Mouse (Mus musculus): ENCODE results near the gene Ube2q2.
A peak's percentile ranks its signal among the peaks of the same experiment; 100 is the strongest.
"Not testable (repeated sequence)": the region's sequence is repeated elsewhere in the genome, so short reads cannot be mapped to it uniquely, and the experiment has no call there.

Ube2q2 gene

DNA sequence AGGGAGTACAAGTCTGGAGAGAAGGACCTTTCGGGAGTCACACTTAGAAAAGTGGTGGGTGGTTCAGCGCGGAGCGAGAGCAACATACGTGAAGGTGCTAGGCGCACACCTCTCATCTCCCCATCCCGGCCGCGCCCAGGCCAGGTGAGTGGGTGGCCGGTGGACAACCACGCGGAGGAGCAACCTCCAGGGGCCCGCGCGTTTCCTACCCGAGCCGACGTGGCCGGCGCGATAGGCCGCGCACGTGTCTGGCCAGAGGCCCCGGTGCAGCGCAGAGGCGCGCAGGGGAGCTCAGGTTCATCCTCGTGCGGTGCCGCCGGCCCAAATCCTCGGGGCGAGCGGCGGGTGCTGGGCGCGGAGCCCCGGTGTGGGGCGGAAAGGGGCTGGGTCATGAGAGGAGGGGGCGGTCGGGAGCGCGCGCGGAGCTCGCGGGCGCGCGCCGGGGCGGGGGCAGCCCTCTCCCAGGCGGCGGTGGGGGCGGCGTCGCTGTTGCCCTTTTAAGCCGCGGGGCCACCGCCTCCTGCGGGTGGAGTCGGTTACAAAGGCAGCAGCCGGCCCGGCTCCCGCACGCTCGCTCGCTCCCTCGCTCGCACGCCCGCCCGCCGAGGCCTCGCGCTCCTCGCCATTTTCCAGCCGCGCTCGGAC, at the start of gene Ube2q2:
Ube2q2 (plus strand) TSS at position 1 of the 645 bp plus-strand sequence.
- DNase-seq (ENCODE audit: low read depth, low spot score) = peak; percentile 84

DNA sequence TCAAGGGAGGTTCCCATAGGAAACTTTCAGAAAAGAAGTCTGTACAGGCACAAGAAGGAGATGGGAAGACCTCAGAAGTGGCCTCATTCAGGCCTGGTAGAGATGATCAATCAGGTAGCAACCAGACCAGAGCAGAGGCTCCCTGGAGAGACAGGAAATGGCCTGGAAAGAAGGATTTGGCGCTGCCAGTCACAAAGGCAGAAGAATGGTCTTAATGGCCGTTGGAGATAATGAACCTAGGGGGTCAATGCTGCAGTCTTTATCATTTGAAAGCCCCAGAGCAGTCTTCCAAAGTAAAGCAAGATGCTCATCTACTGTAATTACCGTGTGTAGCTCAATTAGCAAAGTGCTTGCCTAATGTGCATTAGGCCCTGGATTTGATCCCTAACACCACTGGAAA, 47.5 kb upstream of the Ube2q2 start:
- DNase-seq (ENCODE audit: low read depth, low spot score) = no peak

DNA sequence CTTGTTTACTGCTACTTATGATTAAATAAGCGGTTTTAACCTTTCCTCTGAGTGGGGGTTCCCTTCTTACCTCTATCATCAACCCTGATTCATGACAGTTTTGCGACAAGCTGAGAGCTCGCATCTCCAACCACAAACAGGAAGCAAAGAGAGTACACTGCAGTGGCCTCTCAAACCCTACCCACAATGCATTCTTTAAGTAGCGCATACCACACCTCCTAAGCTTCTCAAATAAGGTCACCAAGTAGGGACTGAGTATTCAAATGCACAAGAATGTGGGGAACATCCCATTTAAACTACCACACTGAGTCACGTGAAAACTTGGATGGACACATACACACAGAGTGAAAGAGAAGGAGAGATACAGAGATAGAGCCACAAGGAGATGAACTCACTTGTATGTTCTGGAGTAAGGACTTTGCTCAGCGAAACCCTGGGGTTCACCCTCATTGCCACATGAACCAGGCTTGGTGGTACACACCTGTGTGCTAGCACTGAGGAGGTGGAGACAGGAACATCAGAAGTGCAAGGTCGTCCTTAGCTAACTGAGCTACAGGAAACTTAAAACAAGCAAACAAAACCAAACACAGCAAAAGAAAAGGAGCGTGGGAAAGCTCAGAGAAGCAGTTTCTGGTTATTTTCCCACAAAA, 46.3 kb upstream of the Ube2q2 start:
- DNase-seq (ENCODE audit: low read depth, low spot score) = no peak

DNA sequence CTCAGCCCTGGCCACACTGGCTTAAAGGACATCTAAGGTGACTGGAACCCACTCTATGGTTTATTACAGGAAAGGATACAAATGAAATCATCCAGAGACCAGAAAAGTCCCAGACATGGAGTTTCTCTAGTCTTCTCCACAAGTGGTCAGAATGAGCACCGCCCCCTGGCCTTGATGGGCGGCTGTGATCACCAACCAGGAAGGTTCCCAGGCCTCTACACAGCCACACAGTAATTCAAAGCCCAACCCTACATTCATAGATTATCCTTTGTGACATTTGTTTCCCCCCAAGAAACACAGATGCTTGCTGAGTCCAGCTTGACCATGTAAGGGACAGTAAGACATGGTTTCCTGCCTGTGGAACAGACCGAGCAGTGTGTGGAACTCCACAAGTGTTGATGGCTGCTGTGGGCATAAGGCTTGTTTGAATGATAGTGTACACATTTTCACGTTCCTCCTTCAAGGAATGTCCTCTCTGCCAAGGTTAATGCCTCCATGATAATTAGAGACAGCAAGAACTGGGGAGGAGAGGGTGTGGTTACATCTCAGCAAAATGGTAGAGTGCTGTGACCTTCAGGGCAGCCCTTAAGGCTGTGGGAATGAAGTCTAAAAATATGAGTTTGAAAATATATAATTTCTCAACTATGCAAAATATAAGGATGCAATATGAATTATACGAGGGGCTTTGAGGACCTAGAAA, 45.6 kb upstream of the Ube2q2 start:
- DNase-seq (ENCODE audit: low read depth, low spot score) = no peak

DNA sequence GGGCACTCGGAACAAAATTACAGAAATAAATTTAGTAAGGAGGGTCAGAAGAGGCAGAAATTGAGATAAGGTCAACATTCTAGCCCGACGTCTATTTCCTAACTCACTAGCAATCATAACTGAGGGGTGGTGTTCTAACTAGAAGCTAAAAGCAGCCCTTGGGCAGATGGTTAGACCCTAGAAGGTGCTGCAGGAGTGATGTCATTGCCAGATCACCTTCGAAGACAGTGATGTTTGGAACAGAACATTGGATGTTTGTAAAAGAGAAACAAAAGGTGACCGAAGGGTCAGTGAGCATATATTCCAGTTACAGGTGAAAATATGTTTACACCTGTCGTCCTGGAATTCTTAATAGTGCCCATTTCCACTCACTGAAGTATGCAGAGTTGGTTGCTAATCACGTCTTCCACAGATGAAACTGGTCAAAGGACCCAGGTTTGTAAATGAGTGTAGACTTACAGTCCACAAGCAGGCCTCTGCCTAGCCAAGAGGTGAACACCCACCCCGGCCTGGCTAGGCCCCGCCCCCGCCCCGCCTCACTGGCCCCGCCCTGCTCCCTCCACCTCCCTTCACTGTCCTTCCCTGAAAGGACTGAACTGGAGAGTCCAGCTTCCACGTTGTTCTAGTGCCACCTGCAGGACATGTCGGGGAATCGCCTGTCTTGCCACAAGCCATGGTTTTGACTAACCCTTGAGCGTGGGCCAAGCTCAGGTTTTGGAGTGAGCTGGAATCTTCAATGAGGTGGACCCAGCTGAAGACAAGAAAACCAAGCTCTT, 38.4 kb upstream of the Ube2q2 start:
- peak; percentile 92 for DNase-seq (ENCODE audit: low read depth, low spot score)

DNA sequence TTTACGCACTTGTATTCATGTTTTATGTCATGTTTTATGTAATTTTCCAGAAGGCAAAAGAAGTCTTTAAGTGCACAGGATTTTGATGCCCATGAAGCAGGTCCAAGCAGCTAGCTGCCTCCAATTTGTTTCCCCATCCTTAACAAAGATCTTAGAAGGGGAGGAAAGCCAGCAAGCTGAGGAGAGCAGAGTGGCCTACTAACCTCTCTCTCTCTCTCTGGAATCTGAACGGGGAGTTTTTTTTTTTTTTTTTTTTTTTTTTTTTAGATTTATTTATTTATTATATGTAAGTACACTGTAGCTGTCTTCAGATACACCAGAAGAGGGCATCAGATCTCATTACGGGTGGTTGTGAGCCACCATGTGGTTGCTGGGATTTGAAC, 37.8 kb upstream of the Ube2q2 start:
- not testable (repeated sequence) for DNase-seq (ENCODE audit: low read depth, low spot score)

DNA sequence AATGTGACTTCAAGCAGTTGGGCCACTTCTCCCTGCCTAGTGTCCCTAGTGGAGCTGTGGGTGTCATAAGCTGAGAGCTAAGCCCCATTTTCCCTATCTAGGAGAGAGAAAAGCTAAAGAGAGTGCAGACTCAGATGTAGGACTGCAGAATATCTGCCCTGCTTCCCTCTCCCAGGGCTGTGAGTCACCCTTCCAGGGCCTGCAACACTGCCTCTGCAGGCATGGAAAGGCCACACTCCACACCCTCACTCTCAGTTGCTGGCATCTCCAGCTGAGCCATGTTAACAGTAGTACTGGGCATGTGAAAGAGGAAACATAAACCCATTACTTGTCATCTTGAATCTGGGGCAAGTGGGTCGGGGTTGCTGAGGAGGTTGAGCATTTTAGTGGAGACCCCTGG, 33.9 kb upstream of the Ube2q2 start:
- DNase-seq (ENCODE audit: low read depth, low spot score) = no peak

DNA sequence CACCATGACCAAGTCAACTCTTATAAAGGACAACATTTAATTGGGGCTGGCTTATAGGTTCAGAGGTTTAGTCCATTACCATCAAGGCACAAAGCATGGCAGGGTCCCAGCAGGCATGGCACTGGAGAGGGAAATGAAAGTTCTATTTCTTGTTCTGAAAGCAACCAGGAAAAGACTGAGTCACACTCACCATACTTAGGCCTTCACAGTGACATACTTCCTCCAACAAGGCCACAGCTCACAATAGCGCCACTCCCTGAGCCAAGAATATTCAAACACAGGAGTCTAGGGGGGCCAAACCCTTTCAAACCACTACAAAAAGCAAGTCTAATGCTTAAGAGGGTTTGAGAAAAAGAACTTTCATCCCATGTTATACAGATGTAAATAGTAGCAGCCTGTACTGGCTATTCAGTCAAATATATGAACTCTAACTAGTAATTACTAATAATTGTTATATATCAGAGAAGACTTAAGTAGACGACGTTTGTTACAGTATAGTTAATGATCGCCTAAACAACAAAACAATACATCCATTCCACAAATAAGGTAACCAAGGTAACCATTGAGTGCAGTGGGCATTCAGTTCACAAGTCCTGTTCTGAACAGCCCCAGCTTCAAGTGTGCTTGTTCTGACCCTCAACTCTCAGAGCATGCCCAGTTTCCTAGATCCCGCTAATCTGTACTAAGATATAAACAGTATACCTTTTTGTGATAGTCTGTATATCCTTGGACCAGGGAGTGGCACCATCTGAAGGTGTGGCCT, 31.2 kb upstream of the Ube2q2 start:
- DNase-seq (ENCODE audit: low read depth, low spot score) = no peak

DNA sequence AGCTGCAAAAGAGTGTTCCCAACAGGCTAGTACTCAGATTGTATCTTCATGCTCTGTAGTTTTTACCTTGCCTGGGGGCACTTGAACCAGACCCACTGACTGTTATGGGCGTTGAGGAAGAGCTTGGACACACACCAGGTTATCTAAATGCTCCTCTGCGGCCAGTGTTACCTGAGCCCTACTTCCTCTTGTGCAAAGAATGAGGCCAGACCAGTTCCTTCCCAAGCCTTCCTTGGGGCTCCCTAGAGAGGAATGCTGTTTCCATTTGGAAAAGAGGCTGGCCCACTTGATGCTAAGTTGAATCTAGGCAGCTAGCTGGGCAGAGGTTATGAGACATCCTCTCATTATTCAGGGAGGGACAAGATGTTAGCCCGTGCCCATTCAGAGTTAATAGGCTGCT, 26.1 kb upstream of the Ube2q2 start:
- DNase-seq (ENCODE audit: low read depth, low spot score) = no peak

DNA sequence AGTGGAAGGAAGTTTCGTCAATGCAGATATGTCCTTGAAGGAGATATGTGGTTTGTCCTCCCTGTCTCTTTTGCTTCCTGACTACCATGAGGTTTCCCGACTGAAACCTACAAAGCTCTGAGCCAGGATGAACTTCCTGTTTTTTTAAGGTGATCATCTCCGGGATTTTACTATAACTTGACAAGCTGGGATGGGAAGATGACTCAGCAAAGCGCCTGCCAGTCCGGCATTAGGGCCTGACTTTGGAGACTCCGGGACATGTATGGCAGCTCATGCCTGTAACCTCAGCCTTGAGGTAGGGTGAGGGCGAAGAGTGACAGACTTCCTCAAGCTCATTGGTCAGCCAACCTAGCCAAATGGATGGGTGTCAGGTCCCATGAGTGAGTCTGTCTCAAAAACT, 22.9 kb upstream of the Ube2q2 start:
- no peak for DNase-seq (ENCODE audit: low read depth, low spot score)

DNA sequence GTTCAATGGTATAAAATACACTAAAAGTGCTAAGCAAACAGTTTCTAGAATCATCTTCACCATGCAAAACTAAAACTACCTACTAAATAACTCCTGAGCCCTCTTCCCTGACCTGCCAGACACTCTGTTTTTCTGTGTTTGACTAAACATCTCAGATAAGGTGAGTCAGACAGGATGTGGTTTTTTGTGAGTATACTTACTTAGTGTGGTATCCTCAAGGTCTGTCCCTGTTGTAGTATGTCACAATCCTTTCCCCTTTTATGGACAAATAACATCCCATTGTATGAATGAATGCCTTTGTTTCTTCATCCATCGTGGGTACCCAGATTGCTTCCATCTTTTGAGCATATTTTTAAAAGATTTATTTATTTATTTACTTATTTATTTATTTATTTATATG, 22.4 kb upstream of the Ube2q2 start:
- no peak for DNase-seq (ENCODE audit: low read depth, low spot score)

DNA sequence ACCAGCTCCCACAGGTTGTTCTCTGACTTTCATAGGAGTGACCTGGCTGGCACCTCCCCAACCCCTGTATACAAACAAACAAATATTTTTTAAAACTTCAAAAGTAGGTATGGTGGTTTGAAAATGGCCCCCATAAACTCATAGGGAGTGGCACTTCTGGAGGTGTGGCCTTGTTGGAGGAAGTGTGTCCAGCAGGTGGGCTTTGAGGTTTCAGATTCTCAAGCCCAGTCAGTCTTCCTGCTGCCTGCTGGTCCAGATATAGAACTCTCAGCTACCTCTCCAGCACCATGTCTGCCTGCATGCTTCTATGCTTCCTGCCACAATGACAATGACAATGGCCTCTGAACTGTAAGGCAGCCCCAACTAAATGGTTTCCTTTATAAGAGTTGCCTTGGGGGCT, 16.8 kb upstream of the Ube2q2 start:
- DNase-seq (ENCODE audit: low read depth, low spot score) = no peak

DNA sequence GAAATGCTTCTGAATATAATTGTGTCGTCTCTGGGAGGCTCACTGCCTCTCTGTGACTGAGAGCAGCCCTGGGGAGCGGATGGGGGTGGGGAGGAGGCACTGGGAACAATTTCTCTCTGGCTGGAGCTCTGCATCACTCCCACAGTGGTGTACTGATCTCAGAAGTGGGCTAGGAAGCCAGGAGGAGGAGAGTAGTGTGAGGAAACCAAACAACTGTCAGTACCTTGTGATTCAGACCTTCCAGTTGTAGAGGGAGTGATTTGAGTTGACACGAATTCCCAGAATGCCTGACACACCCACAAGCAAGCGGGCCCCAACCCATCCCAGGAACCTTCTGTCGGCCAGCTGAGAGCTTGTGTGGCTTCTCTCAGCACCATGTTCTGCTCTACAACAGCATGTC, 12.1 kb upstream of the Ube2q2 start:
- DNase-seq (ENCODE audit: low read depth, low spot score) = no peak

DNA sequence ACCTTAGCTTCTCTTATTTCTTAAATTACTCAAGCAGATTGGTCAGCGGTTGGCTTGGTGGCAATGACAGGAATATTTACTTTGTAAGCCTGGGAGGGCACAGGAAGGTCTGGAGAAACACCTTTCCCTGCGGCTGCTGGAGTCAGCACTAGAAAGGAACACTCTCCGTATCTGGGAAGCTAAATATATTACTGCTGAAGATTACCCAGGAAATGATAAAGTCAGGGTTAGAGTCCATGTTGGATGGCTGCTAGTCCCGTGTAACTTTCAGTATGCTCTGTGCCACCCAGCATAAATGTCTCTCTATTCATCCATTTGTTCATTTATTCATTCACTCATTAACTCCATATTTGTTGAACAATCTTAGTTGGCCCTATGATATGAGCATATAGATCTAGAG, 11.5 kb upstream of the Ube2q2 start:
- DNase-seq (ENCODE audit: low read depth, low spot score) = no peak

DNA sequence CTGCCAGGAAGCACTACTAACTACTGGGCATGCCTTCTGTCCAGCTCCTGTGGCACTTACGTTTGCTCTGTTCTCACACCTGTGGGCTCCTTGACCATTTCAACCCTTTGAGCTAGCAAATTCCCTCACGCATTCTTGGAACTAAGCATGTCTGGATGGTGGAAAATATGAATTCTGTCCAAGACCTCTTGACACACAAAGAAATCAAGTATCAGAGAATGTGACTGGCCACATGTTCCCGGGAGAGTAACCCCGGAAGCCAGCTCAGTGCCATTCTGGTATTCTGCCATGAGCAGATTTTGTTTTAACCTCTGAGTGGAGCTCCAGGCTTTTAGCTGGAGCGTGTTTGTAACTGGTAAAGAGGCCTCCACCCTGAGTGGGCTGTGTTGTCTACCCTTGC, 8.7 kb upstream of the Ube2q2 start:
- no peak for DNase-seq (ENCODE audit: low read depth, low spot score)

DNA sequence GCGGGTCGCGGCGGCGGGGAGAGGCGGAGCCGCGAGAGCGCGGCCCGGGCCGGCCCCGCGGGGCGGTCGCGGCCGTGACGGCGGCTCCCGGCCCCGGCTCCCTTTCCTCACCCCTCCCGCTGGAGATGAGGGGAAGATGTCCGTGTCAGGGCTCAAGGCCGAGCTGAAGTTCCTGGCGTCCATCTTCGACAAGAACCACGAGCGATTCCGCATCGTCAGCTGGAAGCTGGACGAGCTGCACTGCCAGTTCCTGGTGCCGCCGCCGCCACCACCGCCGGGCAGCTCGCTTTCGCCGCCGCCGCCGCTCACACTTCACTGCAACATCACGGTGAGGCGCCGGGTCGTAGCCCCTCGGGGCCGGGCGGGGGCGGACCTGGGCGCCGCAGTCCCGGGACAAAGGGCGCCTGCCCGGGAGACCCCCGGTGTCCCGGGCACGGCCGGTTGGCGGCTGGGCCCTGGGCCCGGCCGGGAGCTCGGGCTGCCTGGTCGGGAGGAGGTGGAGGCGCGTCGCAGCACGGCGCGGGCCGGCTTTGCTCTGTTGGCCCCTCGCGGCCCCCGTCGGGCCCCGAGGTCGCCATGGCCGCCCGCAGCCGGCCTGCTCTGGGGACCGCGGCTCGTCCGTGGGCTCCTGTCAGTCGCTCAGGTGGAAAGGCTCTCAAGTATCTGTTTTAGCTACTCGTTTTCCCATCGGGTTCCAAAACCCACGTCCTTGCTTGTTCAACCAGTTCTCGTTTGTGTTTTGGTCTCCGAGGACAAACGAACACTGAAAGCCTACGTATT, 1.0 kb downstream of the Ube2q2 start:
- DNase-seq (ENCODE audit: low read depth, low spot score) = peak; percentile 58

DNA sequence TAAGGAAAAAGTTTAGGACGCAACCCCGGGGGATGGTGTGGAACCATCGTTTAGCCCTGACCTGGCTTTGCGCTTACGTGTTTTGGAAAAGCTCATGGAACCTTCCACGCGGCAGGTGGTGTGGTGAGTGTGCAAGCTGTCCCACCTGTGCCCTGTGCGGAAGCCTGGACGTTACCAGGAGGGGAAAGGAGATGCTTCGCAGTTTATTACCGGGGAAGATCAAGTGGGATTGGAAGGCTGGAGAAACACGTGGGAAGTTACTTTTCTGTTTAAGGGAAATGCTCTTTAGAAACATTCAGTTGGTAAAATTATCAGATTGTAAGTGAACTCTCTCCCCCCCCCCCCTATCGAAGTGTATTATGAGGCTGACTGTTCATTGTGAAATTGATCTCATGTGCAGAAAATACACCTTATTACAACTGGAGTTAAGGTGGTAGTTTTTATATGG, 1.6 kb downstream of the Ube2q2 start:
- DNase-seq (ENCODE audit: low read depth, low spot score) = no peak

DNA sequence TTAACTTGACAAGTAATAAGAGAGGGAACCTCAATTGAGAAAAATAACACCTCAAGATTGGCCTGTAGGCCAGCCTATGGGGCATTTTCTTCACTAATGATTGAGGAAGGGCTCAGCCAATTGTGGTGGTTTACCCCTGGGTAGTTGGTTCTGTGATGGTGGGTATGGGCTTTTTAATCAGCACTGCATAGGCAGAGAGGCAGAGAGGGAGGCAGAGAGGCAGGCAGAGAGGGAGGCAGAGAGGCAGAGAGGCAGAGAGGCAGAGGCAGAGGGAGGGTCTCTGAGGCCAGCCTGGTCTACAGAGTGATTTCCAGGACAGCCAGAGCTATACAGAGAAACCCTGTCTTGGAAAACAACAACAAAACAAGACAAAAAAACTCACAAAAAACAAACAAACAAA, 2.4 kb downstream of the Ube2q2 start:
- no peak for DNase-seq (ENCODE audit: low read depth, low spot score)

DNA sequence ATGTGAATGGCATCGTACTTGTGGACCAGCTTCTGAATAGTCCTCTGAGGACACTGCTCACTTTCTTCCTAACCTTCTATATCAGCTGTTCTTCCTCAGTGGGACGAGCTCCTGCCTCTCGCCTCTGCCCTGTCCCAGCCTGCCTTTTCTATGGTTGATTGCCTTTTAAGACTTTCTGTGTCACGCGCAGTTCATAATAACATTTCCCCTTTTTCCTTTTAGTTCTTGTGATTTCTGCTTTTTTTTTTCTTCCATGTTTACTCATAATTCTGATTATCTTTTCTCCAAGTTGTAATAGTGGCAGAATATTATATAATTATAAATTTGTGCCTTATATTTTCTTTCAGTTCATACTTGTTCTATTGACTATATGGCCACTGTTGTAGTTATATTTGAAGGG, 4.3 kb downstream of the Ube2q2 start:
- DNase-seq (ENCODE audit: low read depth, low spot score) = no peak

DNA sequence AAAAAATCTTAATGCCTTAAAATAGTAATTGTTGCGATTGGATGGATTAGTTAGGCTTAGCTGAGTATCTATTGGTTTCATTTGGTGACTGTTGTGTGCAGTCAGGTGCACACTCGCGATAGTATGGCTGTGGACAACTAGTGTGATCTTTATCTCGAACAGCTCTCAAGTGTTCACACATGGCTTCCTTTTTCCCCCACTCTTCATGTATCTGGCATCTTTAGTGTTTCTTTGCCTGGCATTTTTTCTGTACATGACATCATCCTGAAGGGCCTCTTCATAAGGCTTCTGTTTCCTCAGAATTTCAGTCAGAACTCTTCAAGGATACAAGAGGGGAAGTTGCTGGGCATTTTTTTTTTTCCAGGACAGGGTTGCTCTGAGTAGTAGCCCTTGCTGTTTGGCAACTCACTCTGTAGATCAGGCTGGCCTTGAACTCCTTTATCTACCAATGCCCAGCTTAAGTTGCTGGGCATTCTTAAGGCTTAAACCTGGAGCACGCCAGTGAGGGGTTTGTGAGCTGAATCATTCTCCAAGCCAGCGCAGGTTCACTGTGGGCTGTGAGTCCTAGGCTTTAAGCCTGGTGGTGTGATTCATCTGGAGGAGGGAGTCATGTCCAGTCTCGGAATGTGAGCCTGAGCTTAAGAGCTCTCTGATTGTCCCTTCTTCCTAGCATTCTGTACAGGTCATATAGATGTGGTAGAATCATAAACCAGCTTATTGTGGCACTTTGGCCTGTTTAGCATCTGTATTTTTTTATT, 22.2 kb downstream of the Ube2q2 start:
- no peak for DNase-seq (ENCODE audit: low read depth, low spot score)

Measured in mesoderm, embryonic 11.5 days (tissue).